Mouse (Mus musculus) CH12.LX (cell line): ENCODE results near the gene Phactr3.

Source experiments
- JUN ChIP-seq: IDR thresholded peaks from 2 replicates; pipeline ENCODE4 v1.6.1; 2011; ENCODE audit warnings: low read depth, mild to moderate bottlenecking, low read length, improper control_type of control experiment, moderate library complexity; ENCODE audit not compliant: insufficient read depth
- POLR2A ChIP-seq: IDR thresholded peaks from 2 replicates; pipeline ENCODE4 v1.6.1; 2011; ENCODE audit warnings: low read depth, mild to moderate bottlenecking, improper control_type of control experiment, low read length

DNA sequence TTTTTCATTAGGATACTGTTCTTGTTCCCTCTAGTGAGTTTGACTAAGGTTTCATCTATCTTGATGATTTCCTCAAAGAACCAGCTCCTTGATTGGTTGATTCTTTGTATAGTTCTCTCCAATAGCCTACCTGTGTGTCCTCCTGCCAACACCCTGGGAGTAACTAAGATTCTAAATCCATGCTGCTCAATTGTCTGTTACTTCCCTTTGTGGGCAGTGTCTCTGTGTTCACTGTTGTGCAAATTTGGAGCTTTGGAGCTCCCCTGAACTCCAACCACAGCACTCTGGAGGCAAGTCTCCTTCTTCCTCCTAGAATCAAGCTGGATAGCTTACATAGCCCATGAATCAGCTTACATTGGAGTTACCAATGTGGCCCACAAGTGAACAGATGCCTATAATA lies 29.2 kb upstream of the Phactr3 start:
- TF ChIP-seq POLR2A = no peak
- no peak for TF ChIP-seq JUN
